Mouse (Mus musculus) thymus, adult 2 months (tissue): ENCODE results near the gene Cacna1e. TPM values are rescaled to one million over a fixed set of nuclear protein-coding genes. Genes with fewer than 3 reads are reported as not detected.

Experiments
- DNase-seq: peaks from one replicate; pipeline ENCODE4 v3.0.0; 2021
- H3K27ac ChIP-seq: fragments of 200-500 bp; 2 replicates; pipeline ENCODE4 v1.5.1; 2012; ENCODE audit warnings: low read length, control low read depth; ENCODE audit not compliant: control insufficient read depth, insufficient read depth
- H3K27me3 ChIP-seq: fragments of 200-500 bp; 2 replicates; pipeline ENCODE4 v1.6.1; 2012; ENCODE audit warnings: mild to moderate bottlenecking, low read length, moderate library complexity, mixed read lengths; ENCODE audit not compliant: control insufficient read depth, insufficient read depth
- H3K36me3 ChIP-seq: fragments of 200-500 bp; 2 replicates; pipeline ENCODE4 v1.6.1; 2012; ENCODE audit warnings: mild to moderate bottlenecking, low read length, moderate library complexity; ENCODE audit not compliant: control insufficient read depth, insufficient read depth
- H3K4me1 ChIP-seq: fragments of 200-500 bp; replicated peaks from 2 replicates; pipeline ENCODE4 v1.6.1; 2012; ENCODE audit warnings: low read length; ENCODE audit not compliant: control insufficient read depth, insufficient read depth
- H3K4me3 ChIP-seq: fragments of 200-500 bp; 2 replicates; pipeline ENCODE4 v1.5.1; 2012; ENCODE audit warnings: mild to moderate bottlenecking, low read length, control low read depth, moderate library complexity; ENCODE audit not compliant: control insufficient read depth, insufficient read depth
- CTCF ChIP-seq: fragments of 200-500 bp; IDR thresholded peaks from 2 replicates; pipeline ENCODE4 v1.5.1; 2012; ENCODE audit warnings: mild to moderate bottlenecking, control low read depth, low read length, moderate library complexity, borderline replicate concordance; ENCODE audit not compliant: control insufficient read depth, poor library complexity, insufficient read depth; ENCODE audit errors: extremely low read depth
- POLR2A ChIP-seq: fragments of 200-500 bp; IDR thresholded peaks from 2 replicates; pipeline ENCODE4 v1.6.1; 2012; ENCODE audit warnings: mild to moderate bottlenecking, low read length, control low read depth, moderate library complexity; ENCODE audit not compliant: control insufficient read depth, poor library complexity, insufficient read depth; ENCODE audit errors: extremely low read depth
- WGBS: fragments of 180-500 bp; shearing (Covaris S2); methylation state at CpG from one replicate; pipeline ENCODE4 v1.1.7; 2018; 5-methylcytosine and 5-hydroxymethylcytosine counted together
- polyA plus RNA-seq: library from polyadenylated mRNA; depleted of rRNA; stranded (reverse); fragments of >200 nt; gene quantifications from 2 replicates; pipeline ENCODE4 v1.2.3, GENCODE M21; 2012

Gene Cacna1e
- polyA plus RNA-seq, 1 experiment: 11.8 TPM

GRCm38 (mm10) chr1:154622666-154623653 lies 261.3 kb downstream of the Cacna1e start:
- no peaks in the 10 kb centered on the region for H3K36me3 ChIP-seq
- no peak overlapping the region for H3K4me3 ChIP-seq
- no peak overlapping the region for H3K27ac ChIP-seq
- H3K4me1 ChIP-seq: no peaks in the 10 kb centered on the region
- no peaks in the 10 kb centered on the region for H3K27me3 ChIP-seq
- DNase-seq: no peak
- no peak for TF ChIP-seq CTCF
- no peak for TF ChIP-seq POLR2A
- 94% methylated on average over 16 of the region's 16 CpGs for WGBS

DNA sequence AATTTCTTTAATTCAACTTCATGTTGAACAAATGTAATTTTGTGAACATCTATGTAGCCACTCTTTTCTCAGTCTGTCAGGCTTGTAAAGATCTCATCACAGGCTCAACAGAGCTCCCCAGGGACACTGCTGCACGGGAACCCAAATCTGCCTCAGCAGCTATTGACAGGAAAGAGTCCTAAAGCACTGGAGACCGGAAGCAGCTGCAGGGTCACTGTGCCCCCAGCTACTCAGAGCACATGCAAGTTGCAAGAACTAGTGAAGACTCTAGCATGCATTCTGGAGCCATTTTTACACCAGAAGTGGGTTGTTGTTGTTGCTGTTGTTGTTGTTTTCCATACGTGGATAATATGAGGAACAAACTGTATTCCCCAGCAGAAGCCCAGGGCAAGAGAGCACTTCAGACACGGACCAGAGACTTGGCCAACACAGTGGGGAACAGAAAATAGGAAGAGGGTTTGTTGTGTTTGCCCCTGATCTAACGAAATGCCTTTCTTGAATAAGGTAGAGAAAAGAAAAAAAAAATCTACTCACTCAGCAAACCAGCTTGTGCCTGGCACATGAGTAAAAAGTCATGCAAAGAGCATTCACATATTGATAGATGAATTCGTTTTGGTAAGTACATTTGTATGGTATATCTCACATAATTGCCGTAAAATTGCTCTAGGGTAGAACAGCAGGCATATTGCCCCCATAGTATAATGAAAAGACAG lies 266.4 kb downstream of the Cacna1e start:
- no peak overlapping the region for H3K27ac ChIP-seq
- H3K36me3 ChIP-seq: no peaks in the 10 kb centered on the region
- no peaks in the 10 kb centered on the region for H3K4me1 ChIP-seq
- H3K4me3 ChIP-seq: no peak overlapping the region
- WGBS: 40% methylated on average over 7 of the region's 7 CpGs
- TF ChIP-seq POLR2A: no peak
- TF ChIP-seq CTCF: no peak
- no peak for DNase-seq
- H3K27me3 ChIP-seq: no peaks in the 10 kb centered on the region

- no peak overlapping the region for H3K27ac ChIP-seq
- no peak overlapping the region for H3K4me3 ChIP-seq
- DNase-seq: no peak
- WGBS: 93% methylated on average over 7 of the region's 7 CpGs
- no peaks in the 10 kb centered on the region for H3K4me1 ChIP-seq
- H3K36me3 ChIP-seq: no peaks in the 10 kb centered on the region
- no peaks in the 10 kb centered on the region for H3K27me3 ChIP-seq
- TF ChIP-seq POLR2A (no peak), CTCF (no peak)
Observed at GRCm38 (mm10) chr1:154615759-154616158, 268.5 kb downstream of the Cacna1e start.

GRCm38 (mm10) chr1:154608516-154608915 lies 275.8 kb downstream of the Cacna1e start:
- H3K4me1 ChIP-seq: no peaks in the 10 kb centered on the region
- WGBS: 68% methylated on average over 4 of the region's 4 CpGs
- H3K36me3 ChIP-seq: no peaks in the 10 kb centered on the region
- no peak overlapping the region for H3K27ac ChIP-seq
- no peaks in the 10 kb centered on the region for H3K27me3 ChIP-seq
- TF ChIP-seq CTCF: no peak
- TF ChIP-seq POLR2A: no peak
- no peak overlapping the region for H3K4me3 ChIP-seq
- no peak for DNase-seq

- Histone ChIP-seq H3K4me1 (no peaks in the 10 kb centered on the region), H3K27me3 (no peaks in the 10 kb centered on the region), H3K27ac (no peak overlapping the region), H3K36me3 (no peaks in the 10 kb centered on the region), H3K4me3 (no peak overlapping the region)
- 88% methylated on average over 3 of the region's 3 CpGs for WGBS
- no peak for DNase-seq
- TF ChIP-seq CTCF (no peak), POLR2A (no peak)
Observed at GRCm38 (mm10) chr1:154607406-154607805, 276.9 kb downstream of the Cacna1e start.

GRCm38 (mm10) chr1:154605601-154606000 lies 278.7 kb downstream of the Cacna1e start:
- Histone ChIP-seq H3K4me3 (no peak overlapping the region), H3K27ac (no peak overlapping the region), H3K4me1 (no peaks in the 10 kb centered on the region), H3K27me3 (no peaks in the 10 kb centered on the region), H3K36me3 (no peaks in the 10 kb centered on the region)
- DNase-seq: no peak
- 96% methylated on average over 2 of the region's 2 CpGs for WGBS
- TF ChIP-seq CTCF (no peak), POLR2A (no peak)
